Mouse (Mus musculus): ENCODE measurements around the gene H2-DMb1.

DNA sequence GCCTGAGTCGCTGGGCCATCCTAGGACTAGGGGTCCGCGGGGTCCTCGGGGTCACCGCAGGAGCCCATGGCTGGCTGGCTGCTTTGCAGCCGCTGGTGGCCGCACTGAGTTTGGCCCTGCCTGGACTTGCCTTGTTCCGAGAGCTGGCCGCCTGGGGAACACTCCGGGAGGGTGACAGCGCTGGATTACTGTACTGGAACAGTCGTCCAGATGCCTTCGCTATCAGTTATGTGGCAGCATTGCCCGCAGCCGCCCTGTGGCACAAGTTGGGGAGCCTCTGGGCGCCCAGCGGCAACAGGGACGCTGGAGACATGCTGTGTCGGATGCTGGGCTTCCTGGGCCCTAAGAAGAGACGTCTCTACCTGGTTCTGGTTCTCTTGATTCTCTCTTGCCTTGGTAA, 35.1 kb downstream of the H2-DMb1 start:
- no peak for TF ChIP-seq POLR2A (IDR thresholded peaks at IDR 0.05; ENCODE audit: low read depth, low read length)
- no peak for TF ChIP-seq CTCF (IDR thresholded peaks at IDR 0.05; ENCODE audit: extremely low read depth, insufficient read depth, insufficient read length, insufficient replicate concordance)
